10 mouse cellular contexts compared by ENCODE assay signal in genomic region chr2:28524406-28524805, GRCm38 (mm10). TPM values are rescaled to one million over a fixed set of nuclear protein-coding genes. Genes with fewer than 3 reads are reported as not detected.
DNase-seq lines count a peak whose midpoint lies in the region; ATAC-seq and TF ChIP-seq lines count a peak whose summit lies in the region.
"Had no signal": no experiment of that assay in that cellular context is flagged by ENCODE, and none has a peak within 500 bp of the region (broad histone marks: within the 10 kb centered on the region; RNA-seq: fewer than 3 reads in every experiment).

No protein-coding gene starts in this region.

- H3K4me3 ChIP-seq in heart, embryonic 12.5 days, result no peak overlapping the region
- no peak overlapping the region for H3K4me3 ChIP-seq in heart, embryonic 10.5 days
- H3K4me3 ChIP-seq in CH12.LX (replicated peaks in 1 of 3; ENCODE audit: low read depth in 2 of 3, low read length in 2 of 3, poor library complexity in 1 of 3) (no peak overlapping the region), macrophage (ENCODE audit: inconsistent target) (no peak overlapping the region)

- 84% methylated on average over 10 of the region's 10 CpGs for WGBS in heart, embryonic 12.5 days
- WGBS in heart, embryonic 10.5 days, result 84% methylated on average over 10 of the region's 10 CpGs
- WGBS in macrophage (ENCODE audit: missing documents), result 62% methylated on average over 10 of the region's 10 CpGs

- H3K79me2 ChIP-seq in CH12.LX (replicated peaks; ENCODE audit: control insufficient read depth, extremely low read depth, insufficient read depth, poor library complexity, severe bottlenecking) (no peaks in the 10 kb centered on the region), macrophage (ENCODE audit: inconsistent target) (no peaks in the 10 kb centered on the region)

- peak overlapping the region; percentile 67; the same call in 1 of the 2 replicates for H3K27ac ChIP-seq in heart, embryonic 12.5 days (ENCODE audit: poor library complexity, severe bottlenecking)
- H3K27ac ChIP-seq in heart, embryonic 10.5 days, result no peak overlapping the region
- H3K27ac ChIP-seq in CH12.LX (ENCODE audit: insufficient read depth, low read depth), result peak overlapping the region; percentile 95
- H3K27ac ChIP-seq in macrophage, result peak overlapping the region; percentile 90

- no peak for DNase-seq in heart, embryonic 10.5 days (ENCODE audit: low spot score)
- DNase-seq in CH12.LX (ENCODE audit: extremely low read depth) (no peak), MN1 (ENCODE audit: low spot score) (no peak)
- peak; percentile 29 to 36 for DNase-seq in cerebellum, postnatal 25 days
- no peak for DNase-seq in left cerebral cortex, postnatal 10 days (ENCODE audit: extremely low spot score in 1 of 2, low spot score in 2 of 2)
- DNase-seq in right cerebral cortex, postnatal 25 days, result no peak

- TF ChIP-seq CTCF in CH12.LX (conservative IDR thresholded peaks at IDR 0.05 in 1 of 2, IDR thresholded peaks at IDR 0.05 in 1 of 2; ENCODE audit: low read depth in 2 of 2, low read length in 2 of 2), result no peak

- intact Hi-C loops in left cerebral cortex, postnatal 10 days (cut with DNase I), result no loop called here

- H3K27me3 ChIP-seq in heart, embryonic 12.5 days (replicated peaks), result no peaks in the 10 kb centered on the region
- H3K27me3 ChIP-seq in heart, embryonic 10.5 days (ENCODE audit: insufficient read depth, poor library complexity, severe bottlenecking), result no peaks in the 10 kb centered on the region
- no peaks in the 10 kb centered on the region for H3K27me3 ChIP-seq in CH12.LX (replicated peaks)

- in situ Hi-C loops in CH12.LX (cut with MboI; ENCODE audit: low pct_ligation_motif_present, low pct_unique_long_range_greater_than_20kb, low sequenced_read_pairs), result no loop called here

- H3K4me2 ChIP-seq in heart, embryonic 12.5 days, result no peak overlapping the region
- H3K4me2 ChIP-seq in CH12.LX (ENCODE audit: insufficient read depth, low read depth, poor library complexity, severe bottlenecking), result no peak overlapping the region

- TF ChIP-seq EP300 in CH12.LX (IDR thresholded peaks at IDR 0.05; ENCODE audit: low read length), result no peak

- no peaks in the 10 kb centered on the region for H3K9me3 ChIP-seq in heart, embryonic 12.5 days (replicated peaks)
- no peaks in the 10 kb centered on the region for H3K9me3 ChIP-seq in heart, embryonic 10.5 days
- H3K9me3 ChIP-seq in CH12.LX (replicated peaks; ENCODE audit: low read length), result no peaks in the 10 kb centered on the region

- H3K9ac ChIP-seq in heart, embryonic 12.5 days, result no peak overlapping the region
- no peak overlapping the region for H3K9ac ChIP-seq in CH12.LX (ENCODE audit: insufficient read depth, low read depth)

- no peak for TF ChIP-seq RAD21 in CH12.LX (IDR thresholded peaks at IDR 0.05; ENCODE audit: low read depth, low read length)

- no peaks in the 10 kb centered on the region for H3K36me3 ChIP-seq in heart, embryonic 12.5 days
- H3K36me3 ChIP-seq in heart, embryonic 10.5 days, result no peaks in the 10 kb centered on the region
- peaks cover 0 to 8% of the 10 kb centered on the region in 2 experiments for H3K36me3 ChIP-seq in CH12.LX (replicated peaks in 1 of 2; ENCODE audit: control insufficient read depth in 1 of 2, insufficient read depth in 1 of 2, low read length in 1 of 2)
- no peaks in the 10 kb centered on the region for H3K36me3 ChIP-seq in macrophage (ENCODE audit: inconsistent target)

- no peak for TF ChIP-seq POLR2A in CH12.LX (IDR thresholded peaks at IDR 0.05; ENCODE audit: low read depth, low read length)

- H3K4me1 ChIP-seq in heart, embryonic 12.5 days (replicated peaks), result peaks cover 38% of the 10 kb centered on the region
- peaks cover 42% of the 10 kb centered on the region for H3K4me1 ChIP-seq in heart, embryonic 10.5 days
- peaks cover 36 to 82% of the 10 kb centered on the region in 2 experiments for H3K4me1 ChIP-seq in CH12.LX (ENCODE audit: control insufficient read depth in 1 of 2, insufficient read depth in 2 of 2)

- no peak for ATAC-seq in heart, embryonic 12.5 days (ENCODE audit: insufficient number of reproducible peaks, low FRiP score)

- dilution Hi-C loops in CH12.LX (cut with MboI; ENCODE audit: extremely low pct_ligation_motif_present, extremely low pct_unique_long_range_greater_than_20kb, low sequenced_read_pairs), result no loop called here

TF ChIP-seq in CH12.LX, 34 proteins besides CTCF, POLR2A, EP300 and RAD21 (continues in another document):
- TF ChIP-seq ETS1 (conservative IDR thresholded peaks at IDR 0.05; ENCODE audit: low read depth, low read length) (no peak), JUND (conservative IDR thresholded peaks at IDR 0.05; ENCODE audit: low read depth, low read length) (no peak), CHD1 (IDR thresholded peaks at IDR 0.05; ENCODE audit: low read depth, low read length) (no peak), GABPA (IDR thresholded peaks at IDR 0.05; ENCODE audit: insufficient replicate concordance, low read depth, low read length) (no peak), MAZ (IDR thresholded peaks at IDR 0.05; ENCODE audit: low read depth, low read length) (no peak), ZNF384 (IDR thresholded peaks at IDR 0.05; ENCODE audit: low read depth, low read length) (no peak), TBP (conservative IDR thresholded peaks at IDR 0.05; ENCODE audit: low read depth, low read length) (no peak), POLR2AphosphoS2 (IDR thresholded peaks at IDR 0.05; ENCODE audit: low read depth, low read length) (no peak), ZMIZ1 (IDR thresholded peaks at IDR 0.05; ENCODE audit: low read depth, low read length) (no peak)

RNA-seq across cellular contexts. Expression of gene Ralgds, which starts 11.5 kb away (rescaled TPM):
- polyA plus RNA-seq in heart, embryonic 12.5 days (2016; fragmentation: Nextera tagmentation; extraction: Ambion mirVana), result 21.1 and 22.1 TPM in 2 replicates
- 11.6 and 20.5 TPM in 2 replicates for polyA plus RNA-seq in heart, embryonic 10.5 days (2016; fragmentation: Nextera tagmentation; extraction: Ambion mirVana)
- total RNA-seq in CH12.LX (2012; rRNA removed) (11.0 and 11.4 TPM in 2 replicates), CH12.LX (2014; rRNA removed) (4.1 and 4.8 TPM in 2 replicates)
- polyA plus RNA-seq in CH12.LX (2012; ENCODE audit: insufficient read length, low read depth) (6.6 and 7.4 TPM in 2 replicates), macrophage (2018) (13.9 to 47.0 TPM (median 37.1 TPM) in 3 replicates)
- 100 to 1,000 TPM in 22 of 26 experiments, 10 to 100 TPM in 4; 69.8 to 589 (median 271) TPM for total RNA-seq in macrophage (2018; cell fraction: chromatin; rRNA removed)
- total RNA-seq in macrophage (2018; cell fraction: cytosol; rRNA removed), result 100 to 1,000 TPM in 7 of 26 experiments, 10 to 100 TPM in 19; 32.4 to 202 (median 56.7) TPM
- total RNA-seq in macrophage (2018; cell fraction: nucleus; rRNA removed), result 100 to 1,000 TPM in 18 of 26 experiments, 10 to 100 TPM in 8; 44.8 to 496 (median 216) TPM
- 100 to 1,000 TPM; 148 to 156 TPM for total RNA-seq in left cerebral cortex, postnatal 10 days (2021)

RNA-seq across cellular contexts. Expression of gene Gm10134, which starts 18.5 kb away (rescaled TPM):
- polyA plus RNA-seq in heart, embryonic 12.5 days (2016; fragmentation: Nextera tagmentation; extraction: Ambion mirVana), result 0.82 TPM in 1 of 2 replicates, not detected in the other
- not detected in 2 replicates for polyA plus RNA-seq in heart, embryonic 10.5 days (2016; fragmentation: Nextera tagmentation; extraction: Ambion mirVana)
- not detected in 2 replicates for total RNA-seq in CH12.LX (2012; rRNA removed)
- not detected in 2 replicates for total RNA-seq in CH12.LX (2014; rRNA removed)
- polyA plus RNA-seq in CH12.LX (2012; ENCODE audit: insufficient read length, low read depth), result not detected in 2 replicates
- 10 to 100 TPM in 15 of 26 experiments, 1 to 10 TPM in 5, not detected in 6; 3.8 to 89.4 (median 24.4) TPM for total RNA-seq in macrophage (2018; cell fraction: chromatin; rRNA removed)
- 10 to 100 TPM in 16 of 26 experiments, 1 to 10 TPM in 10; 4.9 to 36.0 (median 13.7) TPM for total RNA-seq in macrophage (2018; cell fraction: cytosol; rRNA removed)
- total RNA-seq in macrophage (2018; cell fraction: nucleus; rRNA removed), result 10 to 100 TPM in 23 of 26 experiments, 1 to 10 TPM in 3; 6.2 to 77.9 (median 17.8) TPM
- 4.6 to 7.7 TPM (median 6.7 TPM) in 3 replicates for polyA plus RNA-seq in macrophage (2018)
- 1 to 10 TPM; 1.8 to 3.1 TPM for total RNA-seq in left cerebral cortex, postnatal 10 days (2021)
- total RNA-seq: layer of hippocampus, postnatal 14 days; MEL had no signal

RNA-seq across cellular contexts. Expression of gene Gbgt1, which starts 27.7 kb away (rescaled TPM):
- 0.28 and 0.41 TPM in 2 replicates for polyA plus RNA-seq in heart, embryonic 12.5 days (2016; fragmentation: Nextera tagmentation; extraction: Ambion mirVana)
- polyA plus RNA-seq in heart, embryonic 10.5 days (2016; fragmentation: Nextera tagmentation; extraction: Ambion mirVana), result 0.13 TPM in 1 of 2 replicates, not detected in the other
- total RNA-seq in CH12.LX (2012; rRNA removed) (not detected in 2 replicates), CH12.LX (2014; rRNA removed) (not detected in 2 replicates)
- polyA plus RNA-seq in CH12.LX (2012; ENCODE audit: insufficient read length, low read depth) (not detected in 2 replicates), macrophage (2018) (5.3 to 10.9 TPM (median 10.7 TPM) in 3 replicates)
- total RNA-seq in macrophage (2018; cell fraction: chromatin; rRNA removed), result 10 to 100 TPM in 19 of 26 experiments, 1 to 10 TPM in 7; 1.7 to 70.8 (median 12.5) TPM
- total RNA-seq in macrophage (2018; cell fraction: cytosol; rRNA removed), result 10 to 100 TPM in 25 of 26 experiments, 1 to 10 TPM in 1; 10.0 to 56.7 (median 21.5) TPM
- 10 to 100 TPM in 25 of 26 experiments, 1 to 10 TPM in 1; 9.4 to 81.2 (median 27.4) TPM for total RNA-seq in macrophage (2018; cell fraction: nucleus; rRNA removed)
- 1 to 10 TPM; 2.4 to 2.7 TPM for total RNA-seq in left cerebral cortex, postnatal 10 days (2021)
- total RNA-seq: MEL had no signal

RNA-seq across cellular contexts. Expression of gene Cel, which starts 38.8 kb away (rescaled TPM):
- not detected in 2 replicates for polyA plus RNA-seq in heart, embryonic 12.5 days (2016; fragmentation: Nextera tagmentation; extraction: Ambion mirVana)
- polyA plus RNA-seq in heart, embryonic 10.5 days (2016; fragmentation: Nextera tagmentation; extraction: Ambion mirVana), result not detected in 2 replicates
- total RNA-seq in CH12.LX (2012; rRNA removed) (not detected in 2 replicates), CH12.LX (2014; rRNA removed) (not detected in 2 replicates)
- polyA plus RNA-seq in CH12.LX (2012; ENCODE audit: insufficient read length, low read depth) (not detected in 2 replicates), macrophage (2018) (not detected in 3 replicates)
- total RNA-seq in macrophage (2018; cell fraction: chromatin; rRNA removed), result not detected
- not detected for total RNA-seq in macrophage (2018; cell fraction: cytosol; rRNA removed)
- total RNA-seq in macrophage (2018; cell fraction: nucleus; rRNA removed), result under 1 TPM in 1 of 26 experiments, not detected in 25; 0.30 TPM
- not detected for total RNA-seq in left cerebral cortex, postnatal 10 days (2021)
- total RNA-seq: layer of hippocampus, postnatal 14 days; MEL had no signal

RNA-seq across cellular contexts. Expression of gene Mrps2, which starts 56.5 kb away (rescaled TPM):
- polyA plus RNA-seq in heart, embryonic 12.5 days (2016; fragmentation: Nextera tagmentation; extraction: Ambion mirVana), result 49.6 and 52.9 TPM in 2 replicates
- 60.7 and 67.7 TPM in 2 replicates for polyA plus RNA-seq in heart, embryonic 10.5 days (2016; fragmentation: Nextera tagmentation; extraction: Ambion mirVana)
- total RNA-seq in CH12.LX (2012; rRNA removed) (21.3 and 28.7 TPM in 2 replicates), CH12.LX (2014; rRNA removed) (45.5 and 46.6 TPM in 2 replicates)
- polyA plus RNA-seq in CH12.LX (2012; ENCODE audit: insufficient read length, low read depth) (73.3 and 78.5 TPM in 2 replicates), macrophage (2018) (21.3 to 32.9 TPM (median 31.3 TPM) in 3 replicates)
- total RNA-seq in macrophage (2018; cell fraction: chromatin; rRNA removed), result 10 to 100 TPM in 19 of 26 experiments, 1 to 10 TPM in 7; 4.5 to 21.6 (median 12.6) TPM
- 10 to 100 TPM; 13.7 to 33.1 (median 24.7) TPM for total RNA-seq in macrophage (2018; cell fraction: cytosol; rRNA removed)
- total RNA-seq in macrophage (2018; cell fraction: nucleus; rRNA removed), result 10 to 100 TPM in 21 of 26 experiments, 1 to 10 TPM in 5; 7.4 to 37.0 (median 15.8) TPM
- 10 to 100 TPM; 38.8 to 38.9 TPM for total RNA-seq in left cerebral cortex, postnatal 10 days (2021)

Comparison
In these comparisons a context has a peak if more than half of its experiments do, and no peak if none do; other contexts are left out.
1. DNase-seq: peak in cerebellum, postnatal 25 days (2 of 2); none in heart, embryonic 10.5 days (single experiment), CH12.LX (single experiment), MN1 (single experiment), left cerebral cortex, postnatal 10 days (0 of 2) and right cerebral cortex, postnatal 25 days (single experiment).